Mouse (Mus musculus): ENCODE results near the gene Hoxa4. TPM values are rescaled to one million over a fixed set of nuclear protein-coding genes. Genes with fewer than 3 reads are reported as not detected.

Hoxa4 gene
- polyA plus RNA-seq, 1 experiment from 2014 or later: 2.4 TPM

DNA sequence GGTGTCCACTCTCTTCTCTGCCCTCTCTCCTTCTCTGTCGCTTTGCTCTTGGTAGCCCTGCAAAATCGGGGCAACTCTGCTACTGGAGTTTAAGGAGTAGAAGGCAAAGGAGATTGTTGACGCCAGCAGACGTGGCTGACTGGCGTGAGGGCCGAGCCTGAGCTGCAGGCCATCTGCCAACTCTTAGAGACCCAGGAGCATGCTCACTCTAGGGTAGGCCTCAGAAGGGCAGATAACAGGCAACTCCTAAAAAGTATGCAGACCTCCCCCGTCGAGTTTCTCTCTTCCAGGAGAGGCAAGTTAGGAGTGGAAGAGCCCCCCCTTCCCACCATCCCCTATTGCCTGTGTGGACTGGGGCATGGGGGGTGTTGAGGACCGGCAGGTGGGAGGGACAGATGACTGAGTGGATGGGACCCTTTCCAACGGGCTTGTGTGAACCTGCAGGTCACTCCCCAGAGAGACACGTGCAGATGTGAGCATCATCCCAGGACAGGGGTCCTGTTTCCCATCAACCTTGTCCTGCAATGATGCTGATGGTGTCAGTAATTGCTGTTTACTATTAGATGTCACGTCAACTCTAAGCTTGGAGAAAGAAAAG lies 32.3 kb downstream of the Hoxa4 start:
- H3K27ac ChIP-seq (ENCODE audit: low read length): peak overlapping the region; percentile 93
- H3K4me1 ChIP-seq (ENCODE audit: control insufficient read depth, insufficient read depth, low read length): peaks cover 23% of the 10 kb centered on the region
- H3K36me3 ChIP-seq (ENCODE audit: control insufficient read depth, insufficient read depth, low read length): no peaks in the 10 kb centered on the region
- H3K9me3 ChIP-seq (ENCODE audit: control insufficient read depth, low read length): no peaks in the 10 kb centered on the region
- ATAC-seq: peak; percentile 26
- peak overlapping the region; percentile 79 for H3K4me3 ChIP-seq (ENCODE audit: low read length)
- H3K9ac ChIP-seq (ENCODE audit: low read depth, low read length): peak overlapping the region; percentile 80
- WGBS: 17% methylated on average over 12 of the region's 12 CpGs
- H3K4me2 ChIP-seq (ENCODE audit: low read depth, low read length): peak overlapping the region; percentile 93
- H3K27me3 ChIP-seq (replicated peaks; ENCODE audit: control insufficient read depth, insufficient read depth, low read length): peaks cover 21% of the 10 kb centered on the region

DNA sequence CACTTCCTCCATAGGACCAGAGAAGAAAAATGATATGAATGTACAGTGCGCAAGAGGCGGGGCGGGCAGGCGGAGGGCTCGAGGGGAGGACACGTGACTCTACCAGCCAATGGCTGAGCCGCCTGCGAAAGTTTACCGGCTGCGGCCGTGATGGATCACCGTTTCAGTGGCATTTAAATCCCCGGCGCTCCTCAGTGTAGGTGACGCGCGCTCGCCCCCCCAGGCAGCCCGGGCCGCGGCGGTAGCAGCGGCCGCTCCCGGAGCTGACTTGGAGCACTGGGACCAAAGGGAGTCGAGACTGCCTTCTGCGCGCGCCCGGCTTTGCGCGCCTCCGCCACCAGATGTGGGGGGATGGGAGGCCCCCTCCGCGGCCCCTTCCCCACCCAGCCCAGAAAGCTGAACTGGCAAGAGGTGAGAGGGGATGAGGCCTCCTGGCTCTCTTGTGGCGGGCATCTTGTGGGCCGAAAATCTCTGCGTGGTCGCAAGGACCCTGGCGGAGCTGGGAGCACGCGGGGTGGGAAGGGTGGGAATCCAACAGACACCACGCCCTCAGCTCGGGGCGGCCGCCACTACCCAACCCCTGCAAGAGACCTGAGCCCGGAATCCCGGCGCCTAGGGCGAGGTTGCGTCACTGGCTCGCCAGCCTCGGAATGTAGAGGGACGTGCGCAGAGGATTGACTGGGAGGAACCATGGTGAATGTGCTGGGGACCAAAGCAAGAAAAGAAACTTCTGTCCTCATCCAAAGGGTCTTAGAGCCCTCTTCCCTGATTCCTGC lies 33.1 kb downstream of the Hoxa4 start, which contains the start of gene Hoxa1:
Gene Hoxa1, minus strand, starts transcription at position 42 of the 776 bp plus-strand sequence.
- Histone ChIP-seq H3K9me3 (ENCODE audit: control insufficient read depth, low read length) (no peaks in the 10 kb centered on the region), H3K36me3 (ENCODE audit: control insufficient read depth, insufficient read depth, low read length) (no peaks in the 10 kb centered on the region), H3K27ac (ENCODE audit: low read length) (peak within 1 kb of the TSS; percentile 93), H3K27me3 (replicated peaks; ENCODE audit: control insufficient read depth, insufficient read depth, low read length) (peaks cover 24% of the 10 kb centered on the region), H3K4me3 (ENCODE audit: low read length) (peak within 1 kb of the TSS; percentile 79), H3K9ac (ENCODE audit: low read depth, low read length) (peak within 1 kb of the TSS; percentile 80), H3K4me2 (ENCODE audit: low read depth, low read length) (peak within 1 kb of the TSS; percentile 93), H3K4me1 (ENCODE audit: control insufficient read depth, insufficient read depth, low read length) (peaks cover 23% of the 10 kb centered on the region)
- WGBS: 0% methylated on average over 55 of the region's 55 CpGs
- ATAC-seq: peak; percentile 83

DNA sequence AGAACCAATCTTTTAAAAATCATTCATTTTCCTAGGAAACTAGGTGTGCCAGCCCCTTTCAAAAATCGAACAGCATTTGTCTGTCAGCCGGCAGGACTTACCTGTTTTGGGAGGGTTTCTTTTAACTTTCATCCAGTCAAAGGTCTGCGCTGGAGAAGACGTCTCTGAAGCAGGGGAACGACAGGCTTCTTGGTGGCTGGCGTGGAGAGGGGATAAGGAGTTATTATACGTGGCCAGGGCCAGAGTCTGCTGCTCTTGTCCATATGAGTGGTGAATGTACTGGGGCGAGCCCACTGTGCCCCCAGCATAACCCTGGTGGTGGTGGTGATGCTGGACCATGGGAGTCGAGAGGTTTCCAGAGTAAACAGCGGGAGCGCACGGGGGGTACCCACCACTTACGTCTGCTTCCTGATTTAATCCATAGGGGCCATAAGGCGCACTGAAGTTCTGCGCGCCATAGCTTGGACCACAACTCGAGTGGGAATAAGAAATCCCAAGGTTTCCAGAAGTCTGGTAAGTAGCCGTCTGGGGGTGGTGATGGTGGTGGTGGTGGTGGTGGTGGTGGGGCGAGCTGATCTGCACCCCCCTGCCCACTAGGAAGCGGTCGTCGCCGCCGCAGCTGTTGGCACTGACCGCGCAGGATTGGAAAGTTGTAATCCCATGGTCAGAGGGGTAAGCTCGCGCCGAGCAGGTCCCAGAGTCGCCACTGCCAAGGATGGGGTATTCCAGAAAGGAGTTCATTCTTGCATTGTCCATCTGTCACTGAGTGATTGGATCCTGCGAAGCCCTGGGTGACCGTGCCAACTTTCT lies 33.9 kb downstream of the Hoxa4 start:
- peak; percentile 32 for ATAC-seq
- H3K4me1 ChIP-seq (ENCODE audit: control insufficient read depth, insufficient read depth, low read length): peaks cover 23% of the 10 kb centered on the region
- H3K9ac ChIP-seq (ENCODE audit: low read depth, low read length): peak overlapping the region; percentile 80
- peaks cover 25% of the 10 kb centered on the region for H3K27me3 ChIP-seq (replicated peaks; ENCODE audit: control insufficient read depth, insufficient read depth, low read length)
- no peaks in the 10 kb centered on the region for H3K36me3 ChIP-seq (ENCODE audit: control insufficient read depth, insufficient read depth, low read length)
- peak overlapping the region; percentile 79 for H3K4me3 ChIP-seq (ENCODE audit: low read length)
- H3K27ac ChIP-seq (ENCODE audit: low read length): no peak overlapping the region
- 3% methylated on average over 32 of the region's 32 CpGs for WGBS
- peak overlapping the region; percentile 93 for H3K4me2 ChIP-seq (ENCODE audit: low read depth, low read length)
- H3K9me3 ChIP-seq (ENCODE audit: control insufficient read depth, low read length): no peaks in the 10 kb centered on the region

DNA sequence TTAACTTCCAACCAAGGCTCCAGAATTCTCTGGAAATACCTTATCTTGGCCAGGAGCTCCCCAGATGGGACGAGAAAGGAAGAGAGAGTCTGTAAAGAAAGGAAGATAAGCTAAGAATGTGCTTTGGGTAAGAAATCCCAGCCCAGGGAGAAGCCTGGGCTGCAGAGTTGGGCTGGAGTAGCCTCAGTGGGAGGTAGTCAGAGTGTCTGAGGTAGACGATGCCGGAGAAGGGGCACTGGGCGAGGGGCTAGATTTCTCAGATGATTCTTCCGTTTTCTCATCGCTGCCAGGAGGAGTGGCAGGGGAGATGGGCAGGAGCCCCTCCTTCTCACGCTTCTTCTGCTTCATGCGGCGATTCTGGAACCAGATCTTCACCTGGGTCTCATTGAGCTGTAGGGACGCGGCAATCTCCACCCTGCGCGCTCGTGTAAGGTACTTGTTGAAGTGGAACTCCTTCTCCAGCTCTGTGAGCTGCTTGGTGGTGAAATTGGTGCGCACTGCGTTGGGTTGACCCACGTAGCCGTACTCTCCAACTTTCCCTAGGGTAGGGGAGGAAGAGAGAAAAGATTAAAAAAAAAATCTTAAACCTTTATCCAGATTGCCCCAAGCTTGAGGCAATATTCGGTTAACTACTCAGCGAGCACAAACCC lies 34.9 kb downstream of the Hoxa4 start:
- peaks cover 23% of the 10 kb centered on the region for H3K4me1 ChIP-seq (ENCODE audit: control insufficient read depth, insufficient read depth, low read length)
- no peaks in the 10 kb centered on the region for H3K9me3 ChIP-seq (ENCODE audit: control insufficient read depth, low read length)
- no peak for ATAC-seq
- H3K4me3 ChIP-seq (ENCODE audit: low read length): no peak overlapping the region
- no peaks in the 10 kb centered on the region for H3K36me3 ChIP-seq (ENCODE audit: control insufficient read depth, insufficient read depth, low read length)
- peaks cover 30% of the 10 kb centered on the region for H3K27me3 ChIP-seq (replicated peaks; ENCODE audit: control insufficient read depth, insufficient read depth, low read length)
- no peak overlapping the region for H3K9ac ChIP-seq (ENCODE audit: low read depth, low read length)
- 24% methylated on average over 20 of the region's 20 CpGs for WGBS
- peak overlapping the region; percentile 13; the same call in 1 of the 2 replicates for H3K4me2 ChIP-seq (ENCODE audit: low read depth, low read length)
- H3K27ac ChIP-seq (ENCODE audit: low read length): no peak overlapping the region

DNA sequence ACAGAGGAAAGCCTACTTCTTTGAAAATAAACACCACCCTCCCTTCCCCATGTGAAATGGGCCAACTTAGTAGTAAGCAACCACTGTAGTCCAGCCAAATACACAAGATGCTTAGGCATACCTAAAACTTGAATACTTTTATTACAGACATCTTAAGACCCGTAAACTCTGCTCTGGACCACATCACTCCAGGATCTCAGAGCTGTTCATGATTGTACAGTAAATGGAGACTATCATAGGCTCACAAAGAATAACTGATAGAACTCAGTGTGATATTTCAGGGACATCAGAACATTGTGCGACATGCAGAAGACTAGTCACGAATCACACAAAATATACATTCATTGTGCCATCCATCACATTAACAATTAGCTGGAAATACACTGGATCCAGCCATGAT lies 36.1 kb downstream of the Hoxa4 start:
- Histone ChIP-seq H3K4me1 (ENCODE audit: control insufficient read depth, insufficient read depth, low read length) (peaks cover 16% of the 10 kb centered on the region), H3K27ac (ENCODE audit: low read length) (no peak overlapping the region), H3K4me3 (ENCODE audit: low read length) (no peak overlapping the region), H3K9ac (ENCODE audit: low read depth, low read length) (no peak overlapping the region), H3K36me3 (ENCODE audit: control insufficient read depth, insufficient read depth, low read length) (no peaks in the 10 kb centered on the region), H3K27me3 (replicated peaks; ENCODE audit: control insufficient read depth, insufficient read depth, low read length) (peaks cover 30% of the 10 kb centered on the region), H3K9me3 (ENCODE audit: control insufficient read depth, low read length) (no peaks in the 10 kb centered on the region), H3K4me2 (ENCODE audit: low read depth, low read length) (no peak overlapping the region)
- ATAC-seq: no peak
- WGBS: 77% methylated on average over 3 of the region's 3 CpGs

DNA sequence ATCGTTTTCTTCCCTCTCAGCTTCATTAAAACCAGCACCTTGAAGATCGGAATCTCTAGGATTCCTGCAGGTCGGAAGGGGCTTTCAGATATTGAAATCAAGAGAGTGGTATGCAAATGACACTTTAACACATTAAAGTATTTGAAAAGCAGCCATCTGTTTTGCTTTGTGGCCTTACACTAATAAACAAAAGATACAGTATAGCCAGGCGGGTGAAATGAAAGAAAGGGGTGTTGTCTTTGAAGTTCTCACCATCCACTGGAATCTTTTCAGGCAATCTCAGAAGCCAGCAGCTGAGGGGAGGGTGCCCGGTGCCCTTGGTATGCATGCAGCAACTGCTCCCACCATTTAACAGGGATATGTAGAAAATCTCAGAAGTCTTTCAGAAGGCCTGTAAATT lies 37.5 kb downstream of the Hoxa4 start:
- Histone ChIP-seq H3K9me3 (ENCODE audit: control insufficient read depth, low read length) (no peaks in the 10 kb centered on the region), H3K27me3 (replicated peaks; ENCODE audit: control insufficient read depth, insufficient read depth, low read length) (peaks cover 30% of the 10 kb centered on the region), H3K36me3 (ENCODE audit: control insufficient read depth, insufficient read depth, low read length) (no peaks in the 10 kb centered on the region), H3K4me1 (ENCODE audit: control insufficient read depth, insufficient read depth, low read length) (peaks cover 8% of the 10 kb centered on the region), H3K4me3 (ENCODE audit: low read length) (no peak overlapping the region), H3K4me2 (ENCODE audit: low read depth, low read length) (no peak overlapping the region), H3K9ac (ENCODE audit: low read depth, low read length) (no peak overlapping the region), H3K27ac (ENCODE audit: low read length) (no peak overlapping the region)
- no peak for ATAC-seq
- WGBS: 80% methylated on average over 5 of the region's 5 CpGs

DNA sequence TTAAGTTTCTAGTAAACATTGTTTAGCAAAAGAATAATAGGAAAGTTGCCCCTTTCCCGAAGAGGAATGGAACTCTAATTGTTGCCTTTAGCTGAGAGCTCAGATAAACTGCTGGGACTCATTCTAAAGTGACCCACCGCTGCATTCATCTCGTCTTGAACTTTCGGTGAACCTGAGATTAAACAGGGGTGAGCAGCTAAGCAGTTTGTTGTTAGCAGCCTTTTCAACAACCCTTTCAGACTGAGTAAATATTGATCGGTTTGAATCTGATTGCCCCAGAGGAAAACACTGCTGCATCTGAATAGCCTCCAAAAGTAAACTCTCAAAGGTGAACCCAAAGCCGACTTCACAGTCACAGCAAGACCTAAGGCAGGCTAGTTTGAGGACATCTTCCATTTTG lies 38.3 kb downstream of the Hoxa4 start:
- Histone ChIP-seq H3K4me1 (ENCODE audit: control insufficient read depth, insufficient read depth, low read length) (peaks cover 8% of the 10 kb centered on the region), H3K27me3 (replicated peaks; ENCODE audit: control insufficient read depth, insufficient read depth, low read length) (peaks cover 28% of the 10 kb centered on the region), H3K9ac (ENCODE audit: low read depth, low read length) (no peak overlapping the region), H3K4me3 (ENCODE audit: low read length) (no peak overlapping the region), H3K4me2 (ENCODE audit: low read depth, low read length) (no peak overlapping the region), H3K27ac (ENCODE audit: low read length) (no peak overlapping the region), H3K36me3 (ENCODE audit: control insufficient read depth, insufficient read depth, low read length) (no peaks in the 10 kb centered on the region), H3K9me3 (ENCODE audit: control insufficient read depth, low read length) (no peaks in the 10 kb centered on the region)
- no peak for ATAC-seq
- 21% methylated on average over 6 of the region's 6 CpGs for WGBS

DNA sequence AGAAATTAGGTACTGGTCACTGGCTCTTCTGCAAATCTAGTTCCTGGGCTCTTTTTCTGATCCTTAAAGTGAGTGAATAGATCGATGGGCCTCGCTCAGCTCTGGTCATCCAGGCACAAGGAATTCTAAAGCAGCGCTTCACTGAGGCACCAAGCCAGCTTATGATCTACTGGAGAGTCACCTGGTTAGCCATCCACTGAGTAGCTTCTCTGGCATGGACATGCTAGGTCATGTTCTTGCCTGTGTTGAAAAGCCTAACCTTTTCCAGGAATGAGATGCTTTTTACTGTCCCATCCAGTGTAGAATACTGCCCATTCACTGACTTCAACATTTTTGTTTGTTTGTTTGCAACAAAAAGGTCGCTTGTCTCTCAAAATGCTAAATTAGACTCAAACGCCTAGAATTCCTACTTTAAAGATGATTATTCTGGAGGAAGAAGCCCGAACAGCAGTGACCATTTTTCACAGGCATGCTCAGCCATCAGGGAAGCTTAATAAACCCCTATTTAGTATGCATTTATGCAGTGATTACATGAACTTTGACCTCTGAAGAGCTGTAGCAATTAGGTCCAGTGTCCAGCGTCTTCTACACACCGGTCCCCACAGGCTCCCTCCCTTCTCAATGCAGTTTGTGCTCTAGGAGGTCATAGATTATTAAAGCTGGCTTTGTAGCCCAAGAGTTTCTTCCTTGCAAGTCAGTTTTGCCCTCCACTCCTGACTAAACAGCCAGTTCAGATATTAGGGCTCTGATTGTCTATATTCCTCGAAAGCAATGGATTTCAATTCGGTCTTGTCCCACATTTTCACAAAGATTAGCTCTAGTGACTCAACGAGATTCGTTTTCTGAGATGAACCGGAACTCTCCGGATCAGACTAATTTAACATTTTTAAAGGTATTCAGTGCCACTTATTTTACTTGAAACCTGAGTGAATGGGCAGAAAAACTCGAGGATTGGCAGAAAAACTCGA lies 39.0 kb downstream of the Hoxa4 start:
- Histone ChIP-seq H3K9me3 (ENCODE audit: control insufficient read depth, low read length) (no peaks in the 10 kb centered on the region), H3K4me2 (ENCODE audit: low read depth, low read length) (no peak overlapping the region), H3K27ac (ENCODE audit: low read length) (no peak overlapping the region), H3K4me1 (ENCODE audit: control insufficient read depth, insufficient read depth, low read length) (peaks cover 2% of the 10 kb centered on the region), H3K27me3 (replicated peaks; ENCODE audit: control insufficient read depth, insufficient read depth, low read length) (peaks cover 23% of the 10 kb centered on the region), H3K4me3 (ENCODE audit: low read length) (no peak overlapping the region), H3K36me3 (ENCODE audit: control insufficient read depth, insufficient read depth, low read length) (no peaks in the 10 kb centered on the region), H3K9ac (ENCODE audit: low read depth, low read length) (no peak overlapping the region)
- WGBS: 45% methylated on average over 16 of the region's 16 CpGs
- no peak for ATAC-seq
